Mouse (Mus musculus) MEL (cell line): ENCODE data around the gene Tnks2.

ENCODE experiments used
- CHD1 ChIP-seq: IDR thresholded peaks from 2 replicates; pipeline ENCODE4 v1.6.1; 2012; ENCODE audit warnings: low read depth, mild to moderate bottlenecking, inconsistent platforms, low read length, improper control_type of control experiment
- CTCF ChIP-seq, 3 experiments: IDR thresholded peaks in 2 of 3; conservative IDR thresholded peaks in 1 of 3; 2 replicates each; pipeline ENCODE4 v1.5.1; 2011 to 2012; ENCODE audit warnings: low read length in 3 of 3, low read depth in 2 of 3, mild to moderate bottlenecking in 2 of 3, improper control_type of control experiment in 1 of 3, inconsistent platforms in 1 of 3, mixed read lengths in 1 of 3, moderate library complexity in 1 of 3; ENCODE audit not compliant: control insufficient read depth in 1 of 3, insufficient read depth in 1 of 3, poor library complexity in 1 of 3, severe bottlenecking in 1 of 3
- JUND ChIP-seq: IDR thresholded peaks from 2 replicates; pipeline ENCODE4 v1.6.1; 2011; ENCODE audit warnings: low read depth, mild to moderate bottlenecking, improper control_type of control experiment, low read length
- MAFK ChIP-seq: IDR thresholded peaks from 2 replicates; pipeline ENCODE4 v1.6.1; 2011; ENCODE audit warnings: low read depth, mild to moderate bottlenecking, low read length, improper control_type of control experiment, borderline replicate concordance
- MAX ChIP-seq: IDR thresholded peaks from 2 replicates; pipeline ENCODE4 v1.6.1; 2011; ENCODE audit warnings: low read length, improper control_type of control experiment
- MAZ ChIP-seq: IDR thresholded peaks from 2 replicates; pipeline ENCODE4 v1.6.1; 2012; ENCODE audit warnings: low read depth, mild to moderate bottlenecking, inconsistent platforms, low read length, improper control_type of control experiment
- MYB ChIP-seq: IDR thresholded peaks from 2 replicates; pipeline ENCODE4 v1.6.1; 2011; ENCODE audit warnings: mild to moderate bottlenecking, low read depth, low read length, improper control_type of control experiment
- NELFE ChIP-seq: IDR thresholded peaks from 2 replicates; pipeline ENCODE4 v1.6.1; 2011; ENCODE audit warnings: low read depth, low read length, improper control_type of control experiment
- NRF1 ChIP-seq: IDR thresholded peaks from 2 replicates; pipeline ENCODE4 v1.6.1; 2014; ENCODE audit warnings: low read depth, mild to moderate bottlenecking, inconsistent platforms, low read length, improper control_type of control experiment, moderate library complexity; ENCODE audit not compliant: poor library complexity, insufficient read depth, severe bottlenecking
- POLR2AphosphoS5 ChIP-seq: IDR thresholded peaks from 2 replicates; pipeline ENCODE4 v1.6.1; 2012; ENCODE audit warnings: low read depth, borderline replicate concordance, mild to moderate bottlenecking, inconsistent platforms, low read length, moderate library complexity, mixed read lengths
- TBP ChIP-seq: IDR thresholded peaks from 2 replicates; pipeline ENCODE4 v1.8.0; 2011; ENCODE audit warnings: low read depth, low read length, improper control_type of control experiment
- TCF12 ChIP-seq: IDR thresholded peaks from 2 replicates; pipeline ENCODE4 v1.6.1; 2014; ENCODE audit warnings: low read depth, mild to moderate bottlenecking, inconsistent platforms, low read length, improper control_type of control experiment, moderate library complexity
- USF1 ChIP-seq: IDR thresholded peaks from 2 replicates; pipeline ENCODE4 v1.6.1; 2014; ENCODE audit warnings: low read depth, mild to moderate bottlenecking, inconsistent platforms, low read length, improper control_type of control experiment, moderate library complexity

GRCm38 (mm10) chr19:36922936-36923335, 88.9 kb downstream of the Tnks2 start:
- TF ChIP-seq CHD1 (no peak), CTCF (IDR thresholded peaks at IDR 0.05 in 2 of 3, conservative IDR thresholded peaks at IDR 0.05 in 1 of 3; ENCODE audit: control insufficient read depth in 1 of 3, insufficient read depth in 1 of 3, low read depth in 2 of 3, low read length in 3 of 3, poor library complexity in 1 of 3, severe bottlenecking in 1 of 3) (no peak), MAFK (no peak), TBP (no peak), JUND (no peak), MAZ (no peak), MYB (no peak), POLR2AphosphoS5 (no peak), NELFE (no peak), MAX (no peak), USF1 (no peak), NRF1 (no peak), TCF12 (no peak)
